Mouse (Mus musculus) neural tube, embryonic 12.5 days (tissue): ENCODE data around the gene Tbc1d12. TPM values are rescaled to one million over a fixed set of nuclear protein-coding genes. Genes with fewer than 3 reads are reported as not detected.
"Not testable (repeated sequence)": the region's sequence is repeated elsewhere in the genome, so short reads cannot be mapped to it uniquely, and the experiment has no call there.

Source experiments
- ATAC-seq: fragments of 200-750 bp; cut with Nextera tagmentation; 2 replicates; pipeline ENCODE4 v1.8.0; 2017; ENCODE audit warnings: low read depth, mild to moderate bottlenecking, moderate TSS enrichment, moderate library complexity; ENCODE audit not compliant: low FRiP score
- H3K27ac ChIP-seq: fragments of 300-500 bp; sonication (generic); 2 replicates; pipeline ENCODE4 v1.5.1; 2016
- H3K27me3 ChIP-seq: fragments of 300-500 bp; sonication (generic); replicated peaks from 2 replicates; pipeline ENCODE4 v1.6.1; 2016; ENCODE audit warnings: mild to moderate bottlenecking
- H3K36me3 ChIP-seq: fragments of 300-500 bp; sonication (generic); 2 replicates; pipeline ENCODE4 v1.6.1; 2016; ENCODE audit warnings: mild to moderate bottlenecking
- H3K4me1 ChIP-seq: fragments of 300-500 bp; sonication (generic); 2 replicates; pipeline ENCODE4 v1.6.1; 2016
- H3K4me2 ChIP-seq: fragments of 300-500 bp; sonication (generic); replicated peaks from 2 replicates; pipeline ENCODE4 v1.6.1; 2016; ENCODE audit warnings: mild to moderate bottlenecking
- H3K4me3 ChIP-seq: fragments of 300-500 bp; sonication (generic); 2 replicates; pipeline ENCODE4 v1.5.1; 2016
- H3K9ac ChIP-seq: fragments of 300-500 bp; sonication (generic); 2 replicates; pipeline ENCODE4 v1.6.1; 2016; ENCODE audit warnings: mild to moderate bottlenecking
- H3K9me3 ChIP-seq: fragments of 300-500 bp; sonication (generic); 2 replicates; pipeline ENCODE4 v1.6.1; 2016; ENCODE audit warnings: mild to moderate bottlenecking
- WGBS: fragments of 180-500 bp; shearing (Covaris S2); methylation state at CpG from one replicate; pipeline ENCODE4 v1.1.7; 2016; 5-methylcytosine and 5-hydroxymethylcytosine counted together
- polyA plus RNA-seq: library from polyadenylated mRNA; unstranded; fragments of >200 nt; fragmentation: Nextera tagmentation; extraction: Ambion mirVana; gene quantifications from 2 replicates; pipeline ENCODE4 v1.2.1, GENCODE M21; 2016

Tbc1d12 gene
- polyA plus RNA-seq, 1 experiment from 2014 or later, result 6.6 TPM

DNA sequence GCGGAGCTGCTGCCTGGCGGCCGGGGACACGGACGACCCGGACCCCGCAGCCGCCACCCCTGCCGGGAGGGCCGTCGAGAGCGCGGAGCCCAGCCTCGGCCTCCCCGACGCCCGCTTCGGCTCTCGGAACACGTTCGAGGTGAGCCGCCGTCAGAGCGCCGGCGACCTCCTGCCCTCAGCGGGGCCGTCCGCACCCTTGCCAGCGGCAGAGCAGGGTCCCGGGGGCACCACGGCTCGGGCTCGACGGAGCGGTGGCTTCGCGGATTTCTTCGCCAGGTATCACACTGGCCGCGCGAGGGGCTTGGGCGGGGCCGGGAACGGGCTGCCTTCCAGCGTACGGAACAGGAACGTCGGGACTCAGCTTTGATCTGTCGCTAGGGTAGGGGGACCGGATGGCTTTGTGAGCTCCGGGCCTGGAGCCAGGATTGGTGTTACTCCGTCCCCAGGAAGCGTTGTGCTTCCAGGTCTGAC is 827 bp downstream of the Tbc1d12 start:
- Histone ChIP-seq H3K9me3 (no peaks in the 10 kb centered on the region), H3K4me2 (peak overlapping the region; percentile 72), H3K4me3 (peak overlapping the region; percentile 89), H3K36me3 (no peaks in the 10 kb centered on the region), H3K27ac (peak overlapping the region; percentile 74; the same call in 1 of the 2 replicates), H3K4me1 (no peaks in the 10 kb centered on the region; the same call in 1 of the 2 replicates), H3K9ac (peak overlapping the region; percentile 87), H3K27me3 (no peaks in the 10 kb centered on the region)
- under 1% methylated on average over 54 of the region's 54 CpGs for WGBS
- peak; percentile 59 for ATAC-seq

DNA sequence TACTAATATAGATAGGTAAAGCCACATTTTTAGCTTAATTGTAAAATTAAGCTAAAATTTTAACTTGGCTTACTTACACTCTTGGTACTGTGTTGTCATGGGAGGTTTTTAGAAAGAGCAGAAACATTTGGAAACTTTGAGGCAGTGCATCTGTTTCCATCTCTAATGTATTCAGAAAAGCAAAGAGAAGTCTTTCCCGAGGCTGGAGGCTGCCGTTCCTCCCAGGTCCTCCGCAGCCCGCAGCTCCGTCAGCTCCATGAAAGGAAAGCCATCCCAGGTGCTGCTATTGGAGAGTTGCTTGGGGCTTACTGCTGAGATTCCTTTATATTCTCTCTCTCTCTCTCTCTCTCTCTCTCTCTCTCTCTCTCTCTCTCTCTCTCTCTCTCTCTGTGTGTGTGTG is 8.4 kb downstream of the Tbc1d12 start:
- H3K4me3 ChIP-seq, result no peak overlapping the region
- 68% methylated on average over 5 of the region's 5 CpGs for WGBS

DNA sequence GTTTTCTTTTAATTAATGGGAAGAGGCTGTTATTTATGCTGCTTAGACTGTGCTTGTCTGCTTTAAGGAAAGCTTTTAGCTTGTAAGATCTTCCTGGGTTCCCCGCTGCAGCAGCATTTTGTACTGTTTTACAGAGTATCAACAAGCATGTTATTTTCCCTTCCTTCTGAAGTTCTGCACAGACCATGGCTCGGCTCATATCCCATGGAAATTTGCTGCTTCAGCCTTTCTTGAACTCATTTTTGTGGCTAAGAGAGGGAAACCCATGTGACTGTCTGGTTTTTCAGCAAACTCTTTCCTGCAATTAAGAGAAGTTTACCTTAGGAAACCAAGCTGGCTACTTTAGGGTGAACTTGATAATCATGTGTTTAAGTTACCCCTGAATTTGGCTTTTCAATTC is 10.0 kb downstream of the Tbc1d12 start:
- Histone ChIP-seq H3K4me2 (no peak overlapping the region), H3K4me1 (no peaks in the 10 kb centered on the region), H3K27me3 (no peaks in the 10 kb centered on the region), H3K9me3 (no peaks in the 10 kb centered on the region), H3K27ac (no peak overlapping the region), H3K9ac (no peak overlapping the region), H3K4me3 (no peak overlapping the region), H3K36me3 (no peaks in the 10 kb centered on the region)
- 84% methylated on average over 2 of the region's 2 CpGs for WGBS
- ATAC-seq, result no peak

More for the DNA sequence above, 8.4 kb downstream of the Tbc1d12 start:
- Histone ChIP-seq H3K36me3 (no peaks in the 10 kb centered on the region), H3K4me1 (no peaks in the 10 kb centered on the region), H3K4me2 (no peak overlapping the region), H3K9me3 (no peaks in the 10 kb centered on the region), H3K27me3 (no peaks in the 10 kb centered on the region), H3K27ac (no peak overlapping the region), H3K9ac (no peak overlapping the region)
- ATAC-seq, result no peak

DNA sequence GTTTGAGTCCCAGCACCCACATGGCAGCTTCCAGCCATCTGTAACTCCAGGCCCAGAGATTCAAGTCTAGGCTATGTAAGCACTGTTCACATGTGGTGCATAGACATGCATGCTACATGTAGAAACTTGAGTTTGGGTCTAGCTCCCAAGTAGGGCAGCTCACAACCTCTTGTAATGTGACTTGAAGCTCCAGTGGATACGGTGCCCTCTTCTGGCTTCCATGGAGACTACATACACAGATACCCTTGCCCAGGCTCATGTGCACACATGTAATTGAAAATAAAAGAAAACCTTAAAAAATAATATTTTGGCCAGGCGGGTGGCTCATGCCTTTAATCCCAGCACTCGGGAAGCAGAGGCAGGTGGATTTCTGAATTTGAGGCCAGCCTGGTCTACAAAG is 21.8 kb downstream of the Tbc1d12 start:
- Histone ChIP-seq H3K4me1 (no peaks in the 10 kb centered on the region), H3K9me3 (no peaks in the 10 kb centered on the region), H3K27me3 (no peaks in the 10 kb centered on the region), H3K27ac (no peak overlapping the region), H3K4me3 (no peak overlapping the region), H3K9ac (no peak overlapping the region), H3K4me2 (no peak overlapping the region), H3K36me3 (no peaks in the 10 kb centered on the region)
- ATAC-seq, result no peak
- WGBS, result 97% methylated on average over 3 of the region's 3 CpGs

DNA sequence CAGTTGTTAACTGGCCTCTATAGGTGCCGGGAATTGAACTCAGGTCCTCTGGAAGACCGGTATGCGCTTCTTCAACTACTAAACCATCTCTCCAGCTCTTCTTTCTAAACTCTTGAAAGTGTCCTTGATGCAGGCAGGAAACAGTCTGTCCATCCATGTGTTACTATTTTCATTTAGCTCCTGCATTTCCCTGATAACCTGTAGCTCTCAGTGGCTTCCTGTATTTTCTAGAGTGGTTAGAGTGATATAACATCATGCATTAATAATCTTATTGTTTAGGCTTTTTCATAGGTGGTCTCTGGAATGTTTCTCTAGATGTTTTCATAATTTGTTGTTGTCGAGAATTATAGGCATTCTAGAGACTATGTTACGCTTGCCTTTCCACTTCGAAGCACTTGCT is 26.1 kb downstream of the Tbc1d12 start:
- 97% methylated on average over 6 of the region's 6 CpGs for WGBS
- Histone ChIP-seq H3K27ac (no peak overlapping the region), H3K36me3 (no peaks in the 10 kb centered on the region), H3K27me3 (no peaks in the 10 kb centered on the region), H3K4me2 (no peak overlapping the region), H3K9ac (no peak overlapping the region), H3K9me3 (no peaks in the 10 kb centered on the region), H3K4me3 (no peak overlapping the region), H3K4me1 (no peaks in the 10 kb centered on the region)
- ATAC-seq, result no peak

DNA sequence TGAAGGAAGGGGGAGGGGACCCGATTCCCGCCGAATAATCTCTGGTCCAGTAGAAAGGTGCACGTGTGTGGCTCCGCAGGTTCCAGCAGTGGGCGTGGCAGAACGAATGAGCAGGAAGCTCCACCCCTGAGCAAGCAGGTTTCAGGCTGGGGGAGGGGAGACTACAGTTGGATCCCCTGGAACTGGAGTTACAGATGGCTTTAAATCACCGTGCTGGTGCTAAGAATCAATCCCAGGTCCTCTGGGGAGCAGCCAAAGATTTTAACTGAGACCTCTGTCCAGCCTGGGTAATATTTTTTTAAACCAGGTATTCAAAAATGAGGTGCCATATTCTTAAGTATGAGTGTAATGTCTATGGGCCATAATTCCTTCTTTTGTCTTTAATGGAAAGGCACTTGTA is 38.4 kb downstream of the Tbc1d12 start:
- WGBS, result 69% methylated on average over 3 of the region's 8 CpGs
- H3K27ac ChIP-seq, result not testable (repeated sequence)

DNA sequence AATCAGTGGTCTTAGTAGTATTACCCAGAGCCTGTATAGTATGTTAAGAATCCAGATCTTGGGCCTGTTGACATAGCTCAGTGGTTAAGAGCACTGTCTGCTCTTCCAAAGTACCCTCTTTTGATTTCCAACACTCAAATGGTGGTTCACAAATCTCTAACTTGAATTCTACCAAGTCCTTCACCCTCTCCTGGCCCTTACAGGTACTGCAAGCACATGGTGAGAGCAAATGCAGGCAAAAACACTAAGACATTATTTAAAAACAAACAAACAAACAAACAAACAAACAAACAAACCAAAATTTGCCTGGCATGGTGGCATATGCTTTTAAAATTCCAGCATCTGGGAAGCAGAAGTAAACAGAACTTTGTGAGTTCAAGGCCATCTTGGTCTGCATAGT is 43.9 kb downstream of the Tbc1d12 start:
- Histone ChIP-seq H3K4me2 (no peak overlapping the region), H3K9ac (no peak overlapping the region), H3K27ac (no peak overlapping the region), H3K4me3 (no peak overlapping the region), H3K4me1 (no peaks in the 10 kb centered on the region), H3K27me3 (no peaks in the 10 kb centered on the region), H3K36me3 (no peaks in the 10 kb centered on the region), H3K9me3 (no peaks in the 10 kb centered on the region)
- no peak for ATAC-seq

More for the DNA sequence above, 38.4 kb downstream of the Tbc1d12 start:
- not testable (repeated sequence) for H3K4me1 ChIP-seq, H3K9me3 ChIP-seq, H3K4me2 ChIP-seq, ATAC-seq, H3K27me3 ChIP-seq, H3K36me3 ChIP-seq, H3K9ac ChIP-seq, H3K4me3 ChIP-seq

DNA sequence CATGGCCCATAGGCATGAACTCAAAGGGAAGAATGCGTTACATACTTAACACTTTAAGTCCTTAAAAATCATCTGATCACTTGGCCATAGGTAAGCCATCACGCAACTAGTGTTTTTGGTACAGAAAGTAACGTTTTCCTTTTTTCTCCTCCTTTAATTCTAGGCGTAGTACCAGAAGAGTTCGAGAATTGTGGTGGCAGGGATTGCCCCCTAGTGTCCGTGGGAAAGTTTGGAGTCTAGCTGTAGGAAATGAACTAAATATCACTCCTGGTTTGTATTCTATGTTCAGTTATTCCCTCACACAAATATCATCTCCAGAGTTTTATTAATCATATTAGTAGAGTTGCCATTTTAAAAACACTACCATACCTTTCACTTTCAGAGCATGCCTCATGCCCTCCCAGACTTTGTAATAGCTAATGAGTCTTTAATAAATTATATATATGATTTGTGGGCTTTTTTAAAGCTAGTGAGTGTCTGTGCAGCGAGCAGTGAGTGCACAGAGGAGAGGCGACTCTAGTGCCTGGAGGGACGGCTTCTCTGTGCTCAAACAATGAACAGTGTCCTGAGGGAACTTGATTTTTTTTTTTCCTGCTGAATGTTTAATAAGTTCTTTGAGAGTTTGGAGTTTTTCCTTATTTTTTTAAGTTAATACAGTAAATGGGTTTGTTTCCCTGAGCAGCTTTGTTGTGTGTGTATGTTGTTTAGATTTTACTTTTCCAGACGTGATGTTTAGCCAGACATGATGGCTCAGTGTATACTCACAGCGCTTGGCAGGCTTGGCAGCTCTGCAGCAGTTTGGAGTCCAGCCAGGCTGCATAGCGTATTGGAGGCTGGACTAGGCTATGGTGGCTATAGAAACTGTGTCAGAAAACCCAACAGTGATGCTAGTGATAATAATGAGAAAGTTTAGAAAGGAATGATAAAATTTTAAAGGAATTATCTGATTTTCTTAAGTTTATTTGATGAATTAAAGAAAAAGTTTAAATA is 65.1 kb downstream of the Tbc1d12 start:
- no peak overlapping the region for H3K4me3 ChIP-seq
- H3K36me3 ChIP-seq, result 0 out of 2 replicates have a peak, but pooled peaks cover 3% of the 10 kb centered on the region
- H3K9ac ChIP-seq, result no peak overlapping the region
- H3K27ac ChIP-seq, result no peak overlapping the region
- ATAC-seq, result no peak
- H3K9me3 ChIP-seq, result no peaks in the 10 kb centered on the region
- H3K4me1 ChIP-seq, result no peaks in the 10 kb centered on the region
- H3K27me3 ChIP-seq, result no peaks in the 10 kb centered on the region
- 76% methylated on average over 12 of the region's 12 CpGs for WGBS
- no peak overlapping the region for H3K4me2 ChIP-seq

DNA sequence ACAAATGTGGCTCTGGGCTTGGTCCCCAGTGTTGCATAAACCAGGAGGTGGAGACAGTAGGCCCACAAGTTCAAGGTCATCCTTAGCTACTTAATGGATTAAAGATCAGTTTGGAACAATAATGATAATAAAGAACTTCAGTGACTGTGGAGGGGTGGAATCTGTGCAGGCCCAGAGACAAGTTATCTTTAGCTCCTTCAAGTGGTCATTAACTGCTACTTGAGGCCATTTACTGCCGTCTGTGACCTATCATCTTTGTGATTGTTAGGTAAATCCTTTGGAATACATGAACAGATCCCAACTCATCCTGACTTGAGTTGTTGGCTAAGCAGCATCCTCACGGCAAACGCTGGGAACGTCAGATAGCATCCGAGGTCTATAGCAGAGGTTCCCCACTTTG is 66.1 kb downstream of the Tbc1d12 start:
- Histone ChIP-seq H3K9me3 (no peaks in the 10 kb centered on the region), H3K27me3 (no peaks in the 10 kb centered on the region), H3K27ac (no peak overlapping the region), H3K4me3 (no peak overlapping the region), H3K4me1 (no peaks in the 10 kb centered on the region), H3K36me3 (0 out of 2 replicates have a peak, but pooled peaks cover 3% of the 10 kb centered on the region), H3K9ac (no peak overlapping the region), H3K4me2 (no peak overlapping the region)
- WGBS, result 91% methylated on average over 5 of the region's 5 CpGs
- ATAC-seq, result no peak

DNA sequence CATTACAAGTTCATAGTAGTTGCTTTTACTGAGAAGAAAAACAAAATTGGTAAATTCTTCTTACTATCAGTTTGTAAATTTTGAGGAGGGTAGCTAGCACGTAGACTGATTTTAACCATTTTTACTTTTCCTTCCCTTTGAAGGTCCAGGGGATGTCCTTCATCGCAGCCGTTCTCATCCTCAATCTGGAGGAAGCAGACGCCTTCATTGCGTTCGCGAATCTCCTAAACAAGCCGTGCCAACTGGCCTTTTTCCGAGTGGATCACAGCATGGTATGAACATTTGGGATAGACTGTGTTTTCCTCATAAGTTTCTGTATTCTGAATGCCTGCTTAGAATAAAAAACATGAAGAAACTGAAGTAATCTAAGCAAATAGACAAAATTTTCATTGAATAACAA is 77.4 kb downstream of the Tbc1d12 start:
- H3K4me2 ChIP-seq, result no peak overlapping the region
- 92% methylated on average over 9 of the region's 9 CpGs for WGBS
- no peak overlapping the region for H3K27ac ChIP-seq
- no peaks in the 10 kb centered on the region for H3K4me1 ChIP-seq
- no peak overlapping the region for H3K9ac ChIP-seq
- no peak overlapping the region for H3K4me3 ChIP-seq
- H3K9me3 ChIP-seq, result no peaks in the 10 kb centered on the region
- H3K27me3 ChIP-seq, result no peaks in the 10 kb centered on the region
- ATAC-seq, result no peak
- peaks cover 19% of the 10 kb centered on the region; the same call in 1 of the 2 replicates for H3K36me3 ChIP-seq

DNA sequence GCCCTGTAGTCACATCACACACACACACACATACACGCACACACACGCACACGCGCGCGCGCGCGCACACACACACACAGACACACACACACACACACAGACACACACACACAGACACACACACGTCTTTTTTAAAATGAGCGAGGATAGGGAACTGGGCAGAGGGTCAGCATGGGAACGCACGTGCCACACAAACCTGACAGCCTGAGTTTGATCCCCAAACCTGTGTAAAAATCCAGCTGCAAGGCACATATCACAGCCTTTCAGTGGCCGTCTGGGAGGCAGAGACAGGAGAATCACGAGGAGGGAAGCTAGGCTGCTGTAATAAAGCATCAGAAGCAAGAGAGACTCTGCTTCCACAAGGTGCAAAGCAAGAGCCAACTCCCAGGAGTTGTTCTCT is 78.5 kb downstream of the Tbc1d12 start:
- no peaks in the 10 kb centered on the region for H3K27me3 ChIP-seq
- H3K4me2 ChIP-seq, result no peak overlapping the region
- no peak overlapping the region for H3K4me3 ChIP-seq
- no peaks in the 10 kb centered on the region for H3K4me1 ChIP-seq
- no peak for ATAC-seq
- H3K27ac ChIP-seq, result no peak overlapping the region
- peaks cover 19% of the 10 kb centered on the region; the same call in 1 of the 2 replicates for H3K36me3 ChIP-seq
- no peaks in the 10 kb centered on the region for H3K9me3 ChIP-seq
- 93% methylated on average over 15 of the region's 15 CpGs for WGBS
- no peak overlapping the region for H3K9ac ChIP-seq

DNA sequence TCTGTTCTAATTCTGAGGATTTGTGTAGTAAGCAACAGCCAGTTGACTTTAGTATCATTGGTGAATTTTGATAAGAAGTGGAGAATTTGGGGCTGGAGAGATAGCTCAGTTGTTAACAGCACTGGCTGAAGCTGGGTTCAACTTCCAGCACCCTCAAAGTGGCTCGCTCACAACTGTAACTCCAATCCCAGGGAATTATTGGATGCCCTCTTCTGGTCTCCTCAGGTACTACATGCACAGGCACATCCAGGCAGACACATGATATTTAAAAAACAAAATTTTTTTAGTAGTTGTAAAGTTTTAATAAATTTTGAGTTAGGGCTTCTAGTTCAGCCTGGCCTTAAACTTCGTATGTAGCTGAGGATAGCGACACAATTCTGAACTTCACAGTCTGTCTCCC is 79.3 kb downstream of the Tbc1d12 start:
- H3K36me3 ChIP-seq, result peaks cover 14% of the 10 kb centered on the region; the same call in 1 of the 2 replicates
- H3K27ac ChIP-seq, result no peak overlapping the region
- no peak for ATAC-seq
- no peak overlapping the region for H3K9ac ChIP-seq
- H3K4me1 ChIP-seq, result no peaks in the 10 kb centered on the region
- H3K9me3 ChIP-seq, result no peaks in the 10 kb centered on the region
- no peak overlapping the region for H3K4me3 ChIP-seq
- no peaks in the 10 kb centered on the region for H3K27me3 ChIP-seq
- no peak overlapping the region for H3K4me2 ChIP-seq
- WGBS, result 45% methylated on average over 3 of the region's 3 CpGs
